Mouse (Mus musculus) mouse embryonic stem cell (cell line): ENCODE measurements around the gene Tbc1d1.

Source experiments
- in situ Hi-C, 2 experiments: fragments of 300-500 bp; cut with MboI; formaldehyde crosslinking; loops; 1 replicate in 1 of 2; 3 replicates in 1 of 2; pipeline ENCODE4 v1.14.3; 2019 to 2020; ENCODE audit warnings: low sequenced_read_pairs in 2 of 2, low pct_unique_long_range_greater_than_20kb in 1 of 2, mixed read lengths in 1 of 2; ENCODE audit not compliant: unreplicated experiment in 1 of 2

Tbc1d1 gene

GRCm38 (mm10) chr5:64155861-64156550, at the start of gene Tbc1d1:
Tbc1d1 (plus strand) TSS chr5:64156305.
- in situ Hi-C loops: no loop called here

- in situ Hi-C loops: no loop called here
Measured at GRCm38 (mm10) chr5:64107596-64108289, 48.4 kb upstream of the Tbc1d1 start.

GRCm38 (mm10) chr5:64109217-64109616, 46.9 kb upstream of the Tbc1d1 start:
- in situ Hi-C loops: no loop called here

- in situ Hi-C loops: no loop called here
Measured at GRCm38 (mm10) chr5:64112360-64112759, 43.7 kb upstream of the Tbc1d1 start.

- in situ Hi-C loops: no loop called here
Measured at GRCm38 (mm10) chr5:64114210-64114609, 41.9 kb upstream of the Tbc1d1 start.

- in situ Hi-C loops: no loop called here
Measured at GRCm38 (mm10) chr5:64117191-64117590, 38.9 kb upstream of the Tbc1d1 start.

- in situ Hi-C loops: no loop called here
Measured at GRCm38 (mm10) chr5:64125783-64126182, 30.3 kb upstream of the Tbc1d1 start.

- in situ Hi-C loops: no loop called here
Measured at GRCm38 (mm10) chr5:64131550-64131949, 24.6 kb upstream of the Tbc1d1 start.

- in situ Hi-C loops: no loop called here
Measured at GRCm38 (mm10) chr5:64133901-64134300, 22.2 kb upstream of the Tbc1d1 start.

GRCm38 (mm10) chr5:64136325-64136724, 19.8 kb upstream of the Tbc1d1 start:
- in situ Hi-C loops: no loop called here

GRCm38 (mm10) chr5:64140202-64140601, 15.9 kb upstream of the Tbc1d1 start:
- in situ Hi-C loops: no loop called here

GRCm38 (mm10) chr5:64144315-64144714, 11.8 kb upstream of the Tbc1d1 start:
- in situ Hi-C loops: no loop called here

GRCm38 (mm10) chr5:64146384-64147005, 9.6 kb upstream of the Tbc1d1 start:
- in situ Hi-C loops: no loop called here

- in situ Hi-C loops: no loop called here
Measured at GRCm38 (mm10) chr5:64149184-64150127, 6.6 kb upstream of the Tbc1d1 start.

GRCm38 (mm10) chr5:64153319-64153718, 2.8 kb upstream of the Tbc1d1 start:
- in situ Hi-C loops: no loop called here

GRCm38 (mm10) chr5:64156579-64156978, 474 bp downstream of the Tbc1d1 start:
- in situ Hi-C loops: no loop called here

GRCm38 (mm10) chr5:64157926-64158325, 1.8 kb downstream of the Tbc1d1 start:
- in situ Hi-C loops: no loop called here

- in situ Hi-C loops: no loop called here
Measured at GRCm38 (mm10) chr5:64158501-64158900, 2.4 kb downstream of the Tbc1d1 start.
